In genomic region chr10:95687558-95688141, GRCm38 (mm10) we compare ENCODE assay signal across 36 mouse cellular contexts. TPM values are rescaled to one million over a fixed set of nuclear protein-coding genes. Genes with fewer than 3 reads are reported as not detected.
DNase-seq lines count a peak whose midpoint lies in the region; ATAC-seq lines count a peak whose summit lies in the region.
"Had no signal": no experiment of that assay in that cellular context is flagged by ENCODE, and none has a peak within 500 bp of the region (broad histone marks: within the 10 kb centered on the region; RNA-seq: fewer than 3 reads in every experiment).

No protein-coding gene starts in this region.

- peak; percentile 77 for DNase-seq in heart, adult 11 months
- DNase-seq in heart, adult 8-10 months (ENCODE audit: low spot score), result no peak
- DNase-seq in neural tube, embryonic 10.5 days (ENCODE audit: extremely low spot score, low spot score), result no peak
- DNase-seq: adrenal gland, postnatal 25 days; B cell, adult 2 months; cerebellum, adult 11-12 months; cerebellum, adult 9-11 months; embryo, embryonic 11 days; heart, postnatal 14 days; kidney, adult 2 months; kidney, postnatal 36 days; retina, postnatal 1 day; right cerebral cortex, postnatal 14 days had no signal

- H3K4me2 ChIP-seq in heart, embryonic 16.5 days (ENCODE audit: low read depth, low read length), result peak overlapping the region; percentile 46
- H3K4me2 ChIP-seq in heart, embryonic 12.5 days, result no peak overlapping the region
- H3K4me2 ChIP-seq in neural tube, embryonic 14.5 days (ENCODE audit: low read depth, low read length), result no peak overlapping the region
- H3K4me2 ChIP-seq: embryonic facial prominence, embryonic 12.5 days; forebrain, embryonic 15.5 days; intestine, embryonic 15.5 days; limb, embryonic 12.5 days; lung, embryonic 15.5 days; midbrain, embryonic 15.5 days; neural tube, embryonic 12.5 days; stomach, embryonic 15.5 days had no signal

- peaks cover 3% of the 10 kb centered on the region; the same call in 1 of the 2 replicates for H3K4me1 ChIP-seq in heart, embryonic 16.5 days (ENCODE audit: control insufficient read depth, insufficient read depth, low read length)
- 0 out of 2 replicates have a peak, but pooled peaks cover 5% of the 10 kb centered on the region for H3K4me1 ChIP-seq in heart, embryonic 12.5 days (replicated peaks)
- H3K4me1 ChIP-seq in neural tube, embryonic 14.5 days (ENCODE audit: control insufficient read depth, insufficient read depth, low read length), result peaks cover 3% of the 10 kb centered on the region; the same call in 1 of the 2 replicates
- H3K4me1 ChIP-seq: intestine, embryonic 15.5 days; stomach, embryonic 15.5 days had no signal

- peak; percentile 63; the same call in 1 of the 2 replicates for ATAC-seq in heart, embryonic 16.5 days (replicated peaks; ENCODE audit: extremely low read depth, insufficient read depth, low FRiP score)
- no peak for ATAC-seq in heart, embryonic 12.5 days (ENCODE audit: insufficient number of reproducible peaks, low FRiP score)
- peak; percentile 65; the same call in 1 of the 2 replicates for ATAC-seq in neural tube, embryonic 14.5 days (ENCODE audit: low read depth)
- ATAC-seq: forebrain, embryonic 15.5 days; hindbrain, postnatal 0 days; intestine, embryonic 15.5 days; midbrain, embryonic 15.5 days had no signal

- 0 out of 2 replicates have a peak overlapping the region, but pooled peaks have one; percentile 21 for H3K4me3 ChIP-seq in heart, embryonic 16.5 days (ENCODE audit: low read length)
- no peak overlapping the region for H3K4me3 ChIP-seq in heart, embryonic 12.5 days
- H3K4me3 ChIP-seq in neural tube, embryonic 14.5 days (ENCODE audit: low read depth, low read length), result no peak overlapping the region
- H3K4me3 ChIP-seq: embryonic facial prominence, embryonic 12.5 days; forebrain, embryonic 10.5 days; forebrain, embryonic 15.5 days; intestine, embryonic 15.5 days; layer of hippocampus, adult 2 months; left cerebral cortex, adult 2 months; limb, embryonic 12.5 days; lung, embryonic 15.5 days; midbrain, embryonic 10.5 days; midbrain, embryonic 15.5 days; neural tube, embryonic 12.5 days; stomach, embryonic 15.5 days had no signal

- no peaks in the 10 kb centered on the region for H3K36me3 ChIP-seq in heart, embryonic 16.5 days (ENCODE audit: control insufficient read depth, insufficient read depth)
- no peaks in the 10 kb centered on the region for H3K36me3 ChIP-seq in heart, embryonic 12.5 days
- H3K36me3 ChIP-seq in neural tube, embryonic 14.5 days (ENCODE audit: control insufficient read depth, insufficient read depth, low read length), result no peaks in the 10 kb centered on the region
- H3K36me3 ChIP-seq: embryonic facial prominence, embryonic 12.5 days; forebrain, embryonic 10.5 days; forebrain, embryonic 15.5 days; intestine, embryonic 15.5 days; limb, embryonic 12.5 days; lung, embryonic 15.5 days; midbrain, embryonic 10.5 days; midbrain, embryonic 15.5 days; neural tube, embryonic 12.5 days; stomach, embryonic 15.5 days had no signal

- H3K27ac ChIP-seq in heart, embryonic 16.5 days (ENCODE audit: low read length), result peak overlapping the region; percentile 63
- no peak overlapping the region for H3K27ac ChIP-seq in heart, embryonic 12.5 days (ENCODE audit: poor library complexity, severe bottlenecking)
- H3K27ac ChIP-seq in neural tube, embryonic 14.5 days (ENCODE audit: low read depth, low read length), result no peak overlapping the region
- H3K27ac ChIP-seq: embryonic facial prominence, embryonic 12.5 days; forebrain, embryonic 10.5 days; forebrain, embryonic 15.5 days; hindbrain, postnatal 0 days; intestine, embryonic 15.5 days; layer of hippocampus, adult 2 months; left cerebral cortex, adult 2 months; limb, embryonic 12.5 days; lung, embryonic 15.5 days; midbrain, embryonic 10.5 days; midbrain, embryonic 15.5 days; neural tube, embryonic 12.5 days; stomach, embryonic 15.5 days had no signal

- no peaks in the 10 kb centered on the region for H3K27me3 ChIP-seq in heart, embryonic 16.5 days (ENCODE audit: control insufficient read depth, insufficient read depth, low read length)
- no peaks in the 10 kb centered on the region for H3K27me3 ChIP-seq in heart, embryonic 12.5 days (replicated peaks)
- H3K27me3 ChIP-seq in neural tube, embryonic 14.5 days (ENCODE audit: control insufficient read depth, insufficient read depth, low read length), result no peaks in the 10 kb centered on the region
- H3K27me3 ChIP-seq: embryonic facial prominence, embryonic 12.5 days; forebrain, embryonic 15.5 days; intestine, embryonic 15.5 days; limb, embryonic 12.5 days; lung, embryonic 15.5 days; midbrain, embryonic 15.5 days; neural tube, embryonic 12.5 days; stomach, embryonic 15.5 days had no signal

- 57% methylated on average over 21 of the region's 21 CpGs for WGBS in heart, embryonic 16.5 days
- 67% methylated on average over 21 of the region's 21 CpGs for WGBS in heart, embryonic 12.5 days
- 61% methylated on average over 21 of the region's 21 CpGs for WGBS in neural tube, embryonic 14.5 days

- H3K9me3 ChIP-seq in heart, embryonic 16.5 days (replicated peaks; ENCODE audit: control insufficient read depth, low read length), result no peaks in the 10 kb centered on the region
- no peaks in the 10 kb centered on the region for H3K9me3 ChIP-seq in heart, embryonic 12.5 days (replicated peaks)
- H3K9me3 ChIP-seq in neural tube, embryonic 14.5 days (ENCODE audit: control insufficient read depth, low read length), result no peaks in the 10 kb centered on the region; the same call in 1 of the 2 replicates
- H3K9me3 ChIP-seq: embryonic facial prominence, embryonic 12.5 days; forebrain, embryonic 10.5 days; forebrain, embryonic 15.5 days; intestine, embryonic 15.5 days; limb, embryonic 12.5 days; lung, embryonic 15.5 days; midbrain, embryonic 10.5 days; midbrain, embryonic 15.5 days; neural tube, embryonic 12.5 days; stomach, embryonic 15.5 days had no signal

- no peak overlapping the region for H3K9ac ChIP-seq in heart, embryonic 16.5 days (ENCODE audit: low read length)
- H3K9ac ChIP-seq in heart, embryonic 12.5 days, result no peak overlapping the region
- H3K9ac ChIP-seq in neural tube, embryonic 14.5 days (replicated peaks; ENCODE audit: low read depth, low read length), result no peak overlapping the region
- H3K9ac ChIP-seq: embryonic facial prominence, embryonic 12.5 days; forebrain, embryonic 15.5 days; intestine, embryonic 15.5 days; limb, embryonic 12.5 days; lung, embryonic 15.5 days; midbrain, embryonic 15.5 days; neural tube, embryonic 12.5 days; stomach, embryonic 15.5 days had no signal

RNA-seq across cellular contexts. Expression of gene Anapc15-ps, which starts 14.4 kb away (rescaled TPM):
- not detected for total RNA-seq in heart, adult 8-10 months (2022)
- polyA plus RNA-seq in heart, embryonic 16.5 days (2015; fragmentation: Nextera tagmentation; extraction: Ambion mirVana), result 0.71 TPM in 1 of 2 replicates, not detected in the other
- not detected in 2 replicates for polyA plus RNA-seq in heart, embryonic 12.5 days (2016; fragmentation: Nextera tagmentation; extraction: Ambion mirVana)
- polyA plus RNA-seq in neural tube, embryonic 14.5 days (2014; fragmentation: Nextera tagmentation; extraction: Ambion mirVana), result not detected in 2 replicates
- total RNA-seq: adrenal gland, adult 18-20 months; adrenal gland, postnatal 25 days; heart, postnatal 14 days; hindbrain, postnatal 0 days; layer of hippocampus, adult 2 months; layer of hippocampus, postnatal 14 days; left cerebral cortex, adult 2 months; left cerebral cortex, postnatal 25 days; liver, adult 2 months had no signal
- polyA plus RNA-seq: embryonic facial prominence, embryonic 12.5 days; forebrain, embryonic 10.5 days; forebrain, embryonic 15.5 days; gonadal fat pad, adult 2 months; hindbrain, postnatal 0 days; intestine, embryonic 15.5 days; kidney, adult 2 months; kidney, embryonic 16.5 days; limb, embryonic 12.5 days; liver, adult 2 months; liver, embryonic 16.5 days; midbrain, embryonic 10.5 days; midbrain, embryonic 15.5 days; neural tube, embryonic 12.5 days had no signal
